Mouse (Mus musculus) left cerebral cortex, postnatal 14 days (tissue): Measurements from ENCODE around the gene Pgap2. TPM values are rescaled to one million over a fixed set of nuclear protein-coding genes. Genes with fewer than 3 reads are reported as not detected.

Experiments used
- DNase-seq, 2 experiments: peaks; one replicate each; pipeline ENCODE4 v3.0.0; 2021 to 2022; ENCODE audit warnings: low spot score in 2 of 2, mixed read lengths in 1 of 2
- intact Hi-C: fragments of 180-260 bp; cut with DNase I; formaldehyde crosslinking; loops from one replicate; pipeline ENCODE4 v1.15.1; 2025
- total RNA-seq, 2 experiments: library from RNA; stranded (reverse); gene quantifications; 2 replicates each; pipeline ENCODE4 v1.2.3; 2021

Pgap2 gene
- total RNA-seq, 2 experiments from 2014 or later = 26.3 to 27.6 TPM

GRCm38 (mm10) chr7:102233059-102233458, 23.1 kb downstream of the Pgap2 start:
- intact Hi-C loops = no loop called here
- DNase-seq = no peak

GRCm38 (mm10) chr7:102238686-102239286, 28.8 kb downstream of the Pgap2 start:
- intact Hi-C loops = no loop called here
- DNase-seq = no peak

- intact Hi-C loops = no loop called here
- no peak for DNase-seq
Observed at GRCm38 (mm10) chr7:102239591-102239990, 29.6 kb downstream of the Pgap2 start.

GRCm38 (mm10) chr7:102242371-102242770, 32.4 kb downstream of the Pgap2 start:
- intact Hi-C loops = loop anchor here (10.0 kb wide), 1 partner anchor 588 kb away; no protein-coding TSS in a partner anchor
- no peak for DNase-seq

GRCm38 (mm10) chr7:102242917-102243316, 32.9 kb downstream of the Pgap2 start:
- intact Hi-C loops = loop anchor here (10.0 kb wide), 1 partner anchor 588 kb away; no protein-coding TSS in a partner anchor
- no peak for DNase-seq

GRCm38 (mm10) chr7:102243870-102244269, 33.9 kb downstream of the Pgap2 start:
- intact Hi-C loops = loop anchor here (10.0 kb wide), 1 partner anchor 589 kb away; no protein-coding TSS in a partner anchor
- DNase-seq = no peak

- intact Hi-C loops = loop anchor here (10.0 kb wide), 1 partner anchor 590 kb away; no protein-coding TSS in a partner anchor
Observed at GRCm38 (mm10) chr7:102244782-102245535, 35.0 kb downstream of the Pgap2 start.

GRCm38 (mm10) chr7:102245775-102246174, 35.8 kb downstream of the Pgap2 start:
- DNase-seq = peak; percentile 20 to 44
- intact Hi-C loops = loop anchor here (10.0 kb wide), 1 partner anchor 591 kb away; no protein-coding TSS in a partner anchor

More at GRCm38 (mm10) chr7:102244782-102245535, 35.0 kb downstream of the Pgap2 start:
- no peak for DNase-seq

GRCm38 (mm10) chr7:102246265-102246664, 36.3 kb downstream of the Pgap2 start:
- intact Hi-C loops = loop anchor here (10.0 kb wide), 1 partner anchor 591 kb away; no protein-coding TSS in a partner anchor
- no peak for DNase-seq

- peak in 1 of 2 experiments; percentile 15 for DNase-seq
- intact Hi-C loops = loop anchor here (10.0 kb wide), 1 partner anchor 592 kb away; no protein-coding TSS in a partner anchor
Observed at GRCm38 (mm10) chr7:102246956-102247797, 37.2 kb downstream of the Pgap2 start.

- DNase-seq = no peak
- intact Hi-C loops = loop anchor here (10.0 kb wide), 1 partner anchor 594 kb away; no protein-coding TSS in a partner anchor
Observed at GRCm38 (mm10) chr7:102248691-102249404, 38.8 kb downstream of the Pgap2 start.

GRCm38 (mm10) chr7:102249531-102249895, 39.5 kb downstream of the Pgap2 start:
- intact Hi-C loops = loop anchor here (10.0 kb wide), 1 partner anchor 595 kb away; no protein-coding TSS in a partner anchor
- no peak for DNase-seq

- DNase-seq = peak in 1 of 2 experiments; percentile 41
- intact Hi-C loops = loop anchor here (5.0 to 10.0 kb wide), 2 partner anchors 38 to 595 kb away; partner anchors contain the start of genes Nup98 and Pgap2
Observed at GRCm38 (mm10) chr7:102249896-102250630, 40.1 kb downstream of the Pgap2 start.

- peak; percentile 85 to 87 for DNase-seq
- intact Hi-C loops = loop anchor here (5.0 kb wide), 1 partner anchor 38 kb away; the partner anchor contains the start of genes Nup98 and Pgap2
Observed at GRCm38 (mm10) chr7:102250631-102251214, 40.7 kb downstream of the Pgap2 start.

- intact Hi-C loops = loop anchor here (5.0 kb wide), 1 partner anchor 41 kb away; the partner anchor contains the start of genes Nup98 and Pgap2
Observed at GRCm38 (mm10) chr7:102253631-102254030, 43.6 kb downstream of the Pgap2 start.

GRCm38 (mm10) chr7:102255954-102256353, 45.9 kb downstream of the Pgap2 start, which contains the start of gene Rhog:
TSS of gene Rhog (minus strand) at chr7:102256054.
- DNase-seq = no peak
- intact Hi-C loops = no loop called here

More at GRCm38 (mm10) chr7:102253631-102254030, 43.6 kb downstream of the Pgap2 start:
- no peak for DNase-seq

GRCm38 (mm10) chr7:102256636-102257035, 46.6 kb downstream of the Pgap2 start:
- DNase-seq = no peak
- intact Hi-C loops = no loop called here
